Mouse (Mus musculus) heart, postnatal 0 days (tissue): ENCODE data around the gene D17Wsu92e. TPM values are rescaled to one million over a fixed set of nuclear protein-coding genes. Genes with fewer than 3 reads are reported as not detected.

Source experiments
- ATAC-seq: fragments of 200-750 bp; cut with Nextera tagmentation; 2 replicates; pipeline ENCODE4 v1.8.0; 2017; ENCODE audit warnings: low read depth, moderate number of reproducible peaks, moderate library complexity; ENCODE audit not compliant: insufficient read depth
- DNase-seq: peaks from one replicate; pipeline ENCODE4 v3.0.0-alpha.2; 2016; ENCODE audit warnings: low spot score
- H3K27ac ChIP-seq: fragments of 300-500 bp; sonication (generic); 2 replicates; pipeline ENCODE4 v1.5.1; 2014; ENCODE audit warnings: low read depth, mild to moderate bottlenecking
- H3K27me3 ChIP-seq: fragments of 300-500 bp; sonication (generic); 2 replicates; pipeline ENCODE4 v1.6.1; 2014; ENCODE audit warnings: low read length, mixed read lengths; ENCODE audit not compliant: control insufficient read depth, insufficient read depth
- H3K36me3 ChIP-seq: fragments of 300-500 bp; sonication (generic); replicated peaks from 2 replicates; pipeline ENCODE4 v1.6.1; 2014; ENCODE audit warnings: low read length, mixed read lengths; ENCODE audit not compliant: control insufficient read depth, insufficient read depth
- H3K4me1 ChIP-seq: fragments of 300-500 bp; sonication (generic); 2 replicates; pipeline ENCODE4 v1.6.1; 2014; ENCODE audit warnings: antibody characterized with exemption; ENCODE audit not compliant: control insufficient read depth, insufficient read depth
- H3K4me2 ChIP-seq: fragments of 300-500 bp; sonication (generic); 2 replicates; pipeline ENCODE4 v1.6.1; 2014; ENCODE audit warnings: low read depth, mild to moderate bottlenecking, low read length, moderate library complexity
- H3K4me3 ChIP-seq: fragments of 300-500 bp; sonication (generic); 2 replicates; pipeline ENCODE4 v1.5.1; 2014; ENCODE audit warnings: low read depth, low read length
- H3K9ac ChIP-seq: fragments of 300-500 bp; sonication (generic); replicated peaks from 2 replicates; pipeline ENCODE4 v1.6.1; 2014; ENCODE audit warnings: low read depth, low read length, mixed read lengths
- H3K9me3 ChIP-seq: fragments of 300-500 bp; sonication (generic); replicated peaks from 2 replicates; pipeline ENCODE4 v1.6.1; 2016; ENCODE audit warnings: low read length; ENCODE audit not compliant: control insufficient read depth
- CTCF ChIP-seq: IDR thresholded peaks from 2 replicates; pipeline ENCODE4 v1.5.1; 2016; ENCODE audit warnings: antibody characterized with exemption, control low read depth, low read depth
- EP300 ChIP-seq: IDR thresholded peaks from 2 replicates; pipeline ENCODE4 v1.6.1; 2016; ENCODE audit warnings: antibody characterized with exemption, low read depth
- WGBS: fragments of 180-500 bp; shearing (Covaris S2); extraction: QIAGEN DNeasy Blood & Tissue Kit; methylation state at CpG from one replicate; pipeline ENCODE4 v1.1.7; 2014; 5-methylcytosine and 5-hydroxymethylcytosine counted together
- polyA plus RNA-seq: library from polyadenylated mRNA; unstranded; fragments of >200 nt; fragmentation: Nextera tagmentation; extraction: Ambion mirVana; gene quantifications from 2 replicates; pipeline ENCODE4 v1.2.1, GENCODE M21; 2015
- total RNA-seq: library from RNA; depleted of rRNA; stranded (reverse); fragments of >200 nt; gene quantifications from 2 replicates; pipeline ENCODE4 v1.2.3, GENCODE M21; 2014; ENCODE audit warnings: low replicate concordance

D17Wsu92e gene
- total and polyA plus RNA-seq, 2 experiments from 2014 or later = 15.0 to 80.6 TPM

- H3K4me2 ChIP-seq = no peak overlapping the region
- no peak overlapping the region for H3K4me3 ChIP-seq
- ATAC-seq (peak; percentile 47; the same call in 1 of the 2 replicates), DNase-seq (no peak)
- peaks cover 18% of the 10 kb centered on the region for H3K4me1 ChIP-seq
- peak overlapping the region; percentile 62 for H3K27ac ChIP-seq
- 63% methylated on average over 10 of the region's 10 CpGs for WGBS
- H3K9ac ChIP-seq = no peak overlapping the region
- TF ChIP-seq CTCF = no peak
- TF ChIP-seq EP300 = no peak
- no peaks in the 10 kb centered on the region for H3K36me3 ChIP-seq
- H3K27me3 ChIP-seq = no peaks in the 10 kb centered on the region
- H3K9me3 ChIP-seq = no peaks in the 10 kb centered on the region
These were observed 15.4 kb downstream of the D17Wsu92e start for GRCm38 (mm10) chr17:27804803-27805770.

GRCm38 (mm10) chr17:27804156-27804690 lies 16.2 kb downstream of the D17Wsu92e start:
- Histone ChIP-seq H3K27ac (no peak overlapping the region), H3K9me3 (no peaks in the 10 kb centered on the region), H3K36me3 (no peaks in the 10 kb centered on the region), H3K4me1 (peaks cover 23% of the 10 kb centered on the region), H3K4me2 (no peak overlapping the region), H3K9ac (no peak overlapping the region), H3K4me3 (no peak overlapping the region), H3K27me3 (no peaks in the 10 kb centered on the region)
- TF ChIP-seq EP300 (no peak), CTCF (no peak)
- no peak for DNase-seq
- ATAC-seq = no peak
- WGBS = 64% methylated on average over 7 of the region's 7 CpGs

DNA sequence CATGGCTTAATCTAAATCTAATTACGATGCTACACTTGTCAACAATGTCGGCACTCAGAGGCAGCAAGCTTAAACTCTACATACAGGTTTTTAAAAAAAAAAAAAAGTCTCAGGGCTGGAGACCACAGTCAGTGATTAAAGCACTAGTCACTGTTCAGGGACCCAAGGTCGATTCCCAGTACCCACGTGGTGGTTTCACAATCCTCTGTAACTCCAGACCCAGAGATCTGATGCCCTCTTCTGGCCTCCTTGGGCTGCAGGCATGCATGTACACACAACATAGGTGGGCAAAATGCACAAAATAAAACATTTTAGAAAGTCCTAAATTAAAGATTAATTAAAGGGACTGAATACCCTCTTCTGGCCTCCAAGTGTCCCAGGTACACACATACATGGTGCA lies 16.7 kb downstream of the D17Wsu92e start:
- Histone ChIP-seq H3K4me3 (no peak overlapping the region), H3K4me2 (no peak overlapping the region), H3K9ac (no peak overlapping the region), H3K36me3 (no peaks in the 10 kb centered on the region), H3K4me1 (peaks cover 23% of the 10 kb centered on the region), H3K27ac (no peak overlapping the region), H3K9me3 (no peaks in the 10 kb centered on the region), H3K27me3 (no peaks in the 10 kb centered on the region)
- 81% methylated on average over 4 of the region's 4 CpGs for WGBS
- TF ChIP-seq CTCF (no peak), EP300 (no peak)
- ATAC-seq = no peak
- DNase-seq = no peak

- 0 out of 2 replicates have a peak, but pooled peaks have one; percentile 5 for TF ChIP-seq CTCF
- no peak for TF ChIP-seq EP300
- Histone ChIP-seq H3K9ac (no peak overlapping the region), H3K4me3 (no peak overlapping the region), H3K36me3 (no peaks in the 10 kb centered on the region), H3K4me1 (peaks cover 40% of the 10 kb centered on the region), H3K27ac (peak overlapping the region; percentile 22; the same call in 1 of the 2 replicates), H3K4me2 (no peak overlapping the region), H3K27me3 (no peaks in the 10 kb centered on the region), H3K9me3 (no peaks in the 10 kb centered on the region)
- WGBS = 73% methylated on average over 9 of the region's 9 CpGs
- no peak for ATAC-seq
- no peak for DNase-seq
These were observed 19.5 kb downstream of the D17Wsu92e start for GRCm38 (mm10) chr17:27800710-27801648.

DNA sequence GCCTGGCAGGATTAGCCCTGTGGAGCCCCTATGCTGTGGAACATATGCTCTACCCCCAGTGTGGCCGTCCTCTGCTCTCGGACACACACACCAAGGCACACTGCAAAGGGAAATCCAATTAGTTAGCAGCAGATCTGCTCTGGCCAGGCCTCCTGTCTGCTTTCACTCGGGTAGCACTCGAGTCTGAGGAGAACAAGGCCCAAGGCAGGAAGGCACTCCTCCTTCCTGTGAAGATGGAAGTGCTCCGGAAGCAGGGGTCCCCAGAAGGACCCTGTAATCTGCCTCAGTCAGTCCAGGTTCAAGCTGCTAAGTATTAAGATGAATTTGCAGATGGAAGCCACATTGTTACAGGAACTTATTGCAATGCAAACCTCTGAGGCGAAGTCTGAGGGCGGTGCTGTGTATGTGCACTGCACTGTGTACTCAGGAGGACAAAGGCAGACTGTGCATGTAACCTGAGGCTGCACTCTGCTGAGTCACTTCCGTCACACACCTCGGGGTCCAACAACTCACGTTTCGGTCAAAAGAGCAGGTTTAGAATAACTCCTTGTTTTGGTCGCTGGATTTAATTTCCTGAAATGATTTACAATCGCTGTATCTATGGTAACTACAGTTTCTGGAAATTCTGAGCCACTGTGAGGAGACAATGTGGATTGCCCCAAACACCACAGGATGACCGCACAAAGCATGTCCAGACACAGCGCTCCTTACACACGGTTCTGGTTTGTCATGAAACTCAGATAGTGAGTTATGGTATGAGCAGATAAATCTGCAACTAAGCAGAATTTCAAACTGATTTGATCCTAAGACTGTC lies 20.5 kb downstream of the D17Wsu92e start:
- Histone ChIP-seq H3K27ac (peak overlapping the region; percentile 63), H3K4me2 (peak overlapping the region; percentile 33; the same call in 1 of the 2 replicates), H3K4me1 (peaks cover 30% of the 10 kb centered on the region), H3K4me3 (no peak overlapping the region), H3K36me3 (no peaks in the 10 kb centered on the region), H3K9ac (no peak overlapping the region), H3K9me3 (no peaks in the 10 kb centered on the region), H3K27me3 (no peaks in the 10 kb centered on the region)
- DNase-seq (no peak), ATAC-seq (no peak)
- TF ChIP-seq EP300 = no peak
- TF ChIP-seq CTCF = no peak
- WGBS = 48% methylated on average over 16 of the region's 16 CpGs
